In genomic region chr9:107955613-107956289, GRCm38 (mm10) we compare ENCODE assay signal across 39 mouse cellular contexts. TPM values are rescaled to one million over a fixed set of nuclear protein-coding genes. Genes with fewer than 3 reads are reported as not detected.
A peak's percentile ranks its signal among the peaks of the same experiment; 100 is the strongest.
DNase-seq lines count a peak whose midpoint lies in the region; ATAC-seq and TF ChIP-seq lines count a peak whose summit lies in the region.
"Had no signal": no experiment of that assay in that cellular context is flagged by ENCODE, and none has a peak within 500 bp of the region (broad histone marks: within the 10 kb centered on the region; RNA-seq: fewer than 3 reads in every experiment).

No protein-coding gene starts in this region.

- H3K9ac ChIP-seq in liver, postnatal 0 days (replicated peaks): no peak overlapping the region
- no peak overlapping the region for H3K9ac ChIP-seq in liver, embryonic 12.5 days
- H3K9ac ChIP-seq: embryonic facial prominence, embryonic 15.5 days; hindbrain, embryonic 13.5 days; limb, embryonic 12.5 days; stomach, embryonic 15.5 days had no signal

- no peaks in the 10 kb centered on the region for H3K9me3 ChIP-seq in liver, postnatal 0 days (ENCODE audit: low read length)
- no peaks in the 10 kb centered on the region for H3K9me3 ChIP-seq in liver, embryonic 12.5 days (replicated peaks)
- H3K9me3 ChIP-seq: embryonic facial prominence, embryonic 10.5 days; embryonic facial prominence, embryonic 15.5 days; G1E; heart, embryonic 10.5 days; hindbrain, embryonic 13.5 days; limb, embryonic 12.5 days; stomach, embryonic 15.5 days had no signal

- peaks cover 51% of the 10 kb centered on the region for H3K79me2 ChIP-seq in C2C12 (ENCODE audit: control insufficient read depth, insufficient read depth)

- H3K4me2 ChIP-seq in liver, postnatal 0 days (ENCODE audit: low read depth, low read length): no peak overlapping the region
- no peak overlapping the region for H3K4me2 ChIP-seq in liver, embryonic 12.5 days
- H3K4me2 ChIP-seq: embryonic facial prominence, embryonic 15.5 days; hindbrain, embryonic 13.5 days; limb, embryonic 12.5 days; stomach, embryonic 15.5 days had no signal

- ATAC-seq in liver, postnatal 0 days: peak; percentile 72
- no peak for ATAC-seq in liver, embryonic 12.5 days
- ATAC-seq: forebrain, embryonic 14.5 days; intestine, postnatal 0 days had no signal

- no peak for TF ChIP-seq EP300 in liver, postnatal 0 days (IDR thresholded peaks at IDR 0.05; ENCODE audit: low read depth)

- no peak for DNase-seq in liver, postnatal 0 days
- DNase-seq in 3T3-L1 (ENCODE audit: low read depth, low spot score): peak; percentile 79
- peak; percentile 37 for DNase-seq in fibroblast of lung, adult 2 months (ENCODE audit: low read depth)
- DNase-seq in kidney, postnatal 25 days: no peak
- DNase-seq in adrenal gland, adult 2 months: no peak
- DNase-seq: adrenal gland, adult 8-10 months; cerebellum, adult 8-10 months; cerebellum, postnatal 25 days; gastrocnemius, postnatal 10 days; heart, postnatal 36 days; kidney, adult 9 months; kidney, postnatal 10 days; midbrain, embryonic 14.5 days; right cerebral cortex, postnatal 25 days; thymus, postnatal 14 days had no signal

- H3K27ac ChIP-seq in liver, postnatal 0 days (ENCODE audit: low read depth): no peak overlapping the region
- no peak overlapping the region for H3K27ac ChIP-seq in liver, embryonic 12.5 days
- H3K27ac ChIP-seq: embryonic facial prominence, embryonic 10.5 days; embryonic facial prominence, embryonic 15.5 days; heart, embryonic 10.5 days; hindbrain, embryonic 13.5 days; left cerebral cortex, adult 2 months; limb, embryonic 12.5 days; stomach, embryonic 15.5 days had no signal

- H3K27me3 ChIP-seq in liver, postnatal 0 days (ENCODE audit: insufficient read depth, low read length): no peaks in the 10 kb centered on the region
- H3K27me3 ChIP-seq in liver, embryonic 12.5 days (replicated peaks): no peaks in the 10 kb centered on the region
- H3K27me3 ChIP-seq in C2C12 (ENCODE audit: control insufficient read depth, insufficient read depth, insufficient read length): no peaks in the 10 kb centered on the region
- H3K27me3 ChIP-seq: embryonic facial prominence, embryonic 15.5 days; hindbrain, embryonic 13.5 days; limb, embryonic 12.5 days; stomach, embryonic 15.5 days had no signal

- 81% methylated on average over 6 of the region's 6 CpGs for WGBS in liver, postnatal 0 days (ENCODE audit: insufficient replicate concordance)
- WGBS in liver, embryonic 12.5 days (ENCODE audit: insufficient replicate concordance): 82% methylated on average over 6 of the region's 6 CpGs

- peaks cover 29% of the 10 kb centered on the region for H3K79me3 ChIP-seq in C2C12 (ENCODE audit: low read depth)

- H3K4me1 ChIP-seq in liver, postnatal 0 days (ENCODE audit: insufficient read depth): peaks cover 5% of the 10 kb centered on the region; the same call in 1 of the 2 replicates
- H3K4me1 ChIP-seq in liver, embryonic 12.5 days: peaks cover 20% of the 10 kb centered on the region

- H3ac ChIP-seq in C2C12 (ENCODE audit: control insufficient read depth, insufficient read length, low read depth): no peak overlapping the region

- peaks cover 12% of the 10 kb centered on the region; the same call in 1 of the 2 replicates for H3K36me3 ChIP-seq in liver, postnatal 0 days (replicated peaks; ENCODE audit: insufficient read depth, low read length)
- H3K36me3 ChIP-seq in liver, embryonic 12.5 days: peaks cover 68% of the 10 kb centered on the region
- H3K36me3 ChIP-seq in C2C12 (ENCODE audit: control insufficient read depth, insufficient read depth): peaks cover 17% of the 10 kb centered on the region

- no peak for TF ChIP-seq CTCF in liver, postnatal 0 days (IDR thresholded peaks at IDR 0.05; ENCODE audit: low read depth)
- no peak for TF ChIP-seq CTCF in C2C12 (IDR thresholded peaks at IDR 0.05; ENCODE audit: control insufficient read depth, insufficient read depth, insufficient read length)

- no peak overlapping the region for H3K4me3 ChIP-seq in liver, postnatal 0 days (ENCODE audit: low read depth, low read length)
- H3K4me3 ChIP-seq in liver, embryonic 12.5 days: no peak overlapping the region
- H3K4me3 ChIP-seq in C2C12 (ENCODE audit: insufficient read depth, poor library complexity, severe bottlenecking): no peak overlapping the region
- H3K4me3 ChIP-seq: embryonic facial prominence, embryonic 10.5 days; embryonic facial prominence, embryonic 15.5 days; heart, embryonic 10.5 days; hindbrain, embryonic 13.5 days; left cerebral cortex, adult 2 months; limb, embryonic 12.5 days; stomach, embryonic 15.5 days had no signal

TF ChIP-seq in C2C12, 6 proteins besides CTCF, POLR2A, EP300 and RAD21:
- TF ChIP-seq USF1 (IDR thresholded peaks at IDR 0.05; ENCODE audit: low read depth): peak; percentile 59
- TF ChIP-seq MYOD1 (IDR thresholded peaks at IDR 0.05; ENCODE audit: control insufficient read depth, insufficient read length, low read depth): no peak
TF ChIP-seq in C2C12: peak in this region for 1.

RNA-seq across cellular contexts. Expression of gene Traip, which starts 5.8 kb away (rescaled TPM):
- 5.4 and 6.5 TPM in 2 replicates for polyA plus RNA-seq in liver, postnatal 0 days (2015; fragmentation: Nextera tagmentation; extraction: Ambion mirVana)
- polyA plus RNA-seq in liver, embryonic 12.5 days (2016; fragmentation: Nextera tagmentation; extraction: Ambion mirVana): 20.9 and 22.2 TPM in 2 replicates
- 18.5 TPM for polyA plus RNA-seq in C2C12 (2012; fragmentation: generic; extraction: Trizol)
- 1 to 10 TPM; 2.1 to 2.5 TPM for total RNA-seq in adrenal gland, adult 2 months (2021)
- 0.61 and 0.72 TPM in 2 replicates for polyA plus RNA-seq in adrenal gland, adult 2 months (2012; rRNA removed)

RNA-seq across cellular contexts. Expression of gene Uba7, which starts 19.6 kb away (rescaled TPM):
- 32.0 and 33.2 TPM in 2 replicates for polyA plus RNA-seq in liver, postnatal 0 days (2015; fragmentation: Nextera tagmentation; extraction: Ambion mirVana)
- 63.1 and 63.7 TPM in 2 replicates for polyA plus RNA-seq in liver, embryonic 12.5 days (2016; fragmentation: Nextera tagmentation; extraction: Ambion mirVana)
- 0.51 TPM for polyA plus RNA-seq in C2C12 (2012; fragmentation: generic; extraction: Trizol)
- total RNA-seq in adrenal gland, adult 2 months (2021): 10 to 100 TPM; 10.6 to 22.1 TPM
- polyA plus RNA-seq in adrenal gland, adult 2 months (2012; rRNA removed): 35.4 and 39.9 TPM in 2 replicates

RNA-seq across cellular contexts. Expression of gene Camkv, which starts 20.3 kb away (rescaled TPM):
- polyA plus RNA-seq in liver, postnatal 0 days (2015; fragmentation: Nextera tagmentation; extraction: Ambion mirVana): 0.04 and 0.09 TPM in 2 replicates
- 0.53 and 0.54 TPM in 2 replicates for polyA plus RNA-seq in liver, embryonic 12.5 days (2016; fragmentation: Nextera tagmentation; extraction: Ambion mirVana)
- polyA plus RNA-seq in C2C12 (2012; fragmentation: generic; extraction: Trizol): 0.07 TPM
- 1 to 10 TPM; 2.9 to 5.2 TPM for total RNA-seq in adrenal gland, adult 2 months (2021)
- 7.8 and 9.5 TPM in 2 replicates for polyA plus RNA-seq in adrenal gland, adult 2 months (2012; rRNA removed)
- total RNA-seq: granulocyte monocyte progenitor cell, adult 5-6 weeks; heart, postnatal 36 days; liver, adult 2 months; monocyte, adult 5-6 weeks; neutrophil, adult 5-6 weeks had no signal
- polyA plus RNA-seq: G1E; liver, adult 2 months had no signal

RNA-seq across cellular contexts. Expression of gene Gm20661, which starts 27.1 kb away (rescaled TPM):
- 0.12 and 0.31 TPM in 2 replicates for polyA plus RNA-seq in liver, postnatal 0 days (2015; fragmentation: Nextera tagmentation; extraction: Ambion mirVana)
- polyA plus RNA-seq in liver, embryonic 12.5 days (2016; fragmentation: Nextera tagmentation; extraction: Ambion mirVana): 1.2 and 1.4 TPM in 2 replicates
- not detected for polyA plus RNA-seq in C2C12 (2012; fragmentation: generic; extraction: Trizol)
- total RNA-seq in adrenal gland, adult 2 months (2021): under 1 TPM in 1 of 2 experiments, not detected in 1; 0.38 TPM
- 0.12 and 0.20 TPM in 2 replicates for polyA plus RNA-seq in adrenal gland, adult 2 months (2012; rRNA removed)
- total RNA-seq: granulocyte monocyte progenitor cell, adult 5-6 weeks; left cerebral cortex, postnatal 25 days; liver, adult 2 months; monocyte, adult 5-6 weeks; neutrophil, adult 5-6 weeks had no signal

RNA-seq across cellular contexts. Expression of gene Actl11, which starts 27.5 kb away (rescaled TPM):
- polyA plus RNA-seq in liver, postnatal 0 days (2015; fragmentation: Nextera tagmentation; extraction: Ambion mirVana): not detected in 2 replicates
- polyA plus RNA-seq in liver, embryonic 12.5 days (2016; fragmentation: Nextera tagmentation; extraction: Ambion mirVana): not detected in 2 replicates
- not detected for polyA plus RNA-seq in C2C12 (2012; fragmentation: generic; extraction: Trizol)
- total RNA-seq in adrenal gland, adult 2 months (2021): not detected
- not detected in 2 replicates for polyA plus RNA-seq in adrenal gland, adult 2 months (2012; rRNA removed)
- total RNA-seq: adrenal gland, adult 8-10 months; gastrocnemius, postnatal 10 days; granulocyte monocyte progenitor cell, adult 5-6 weeks; heart, postnatal 36 days; layer of hippocampus, adult 18-20 months; layer of hippocampus, postnatal 14 days; left cerebral cortex, adult 2 months; left cerebral cortex, postnatal 25 days; liver, adult 2 months; neutrophil, adult 5-6 weeks had no signal
- polyA plus RNA-seq: embryonic facial prominence, embryonic 10.5 days; embryonic facial prominence, embryonic 15.5 days; forebrain, embryonic 14.5 days; frontal cortex, adult 2 months; G1E; heart, embryonic 10.5 days; heart, embryonic 16.5 days; hindbrain, embryonic 13.5 days; intestine, postnatal 0 days; limb, embryonic 12.5 days; liver, adult 2 months; liver, embryonic 16.5 days; midbrain, embryonic 14.5 days; neural tube, embryonic 11.5 days; stomach, embryonic 15.5 days; urinary bladder, adult 2 months had no signal

Comparison
In these comparisons a context has a peak if more than half of its experiments do, and no peak if none do; other contexts are left out.
1. DNase-seq: peak in 3T3-L1 (single experiment) and fibroblast of lung, adult 2 months (single experiment); none in liver, postnatal 0 days (single experiment), kidney, postnatal 25 days (0 of 2) and adrenal gland, adult 2 months (single experiment).
2. RNA of gene Uba7, which starts 19.6 kb away (polyA plus RNA-seq): 63.1 to 63.7 TPM in liver, embryonic 12.5 days, 35.4 to 39.9 TPM in adrenal gland, adult 2 months and 32.0 to 33.2 TPM in liver, postnatal 0 days; 0.51 TPM in C2C12 (single experiment); every median in the first group is over 10 times any median in the second.